Mouse (Mus musculus) forebrain, embryonic 16.5 days (tissue): Measurements from ENCODE around the gene Hjurp. TPM values are rescaled to one million over a fixed set of nuclear protein-coding genes. Genes with fewer than 3 reads are reported as not detected.

Experiments
- ATAC-seq: fragments of 200-750 bp; cut with Nextera tagmentation; 2 replicates; pipeline ENCODE4 v1.8.0; 2017; ENCODE audit warnings: mild to moderate bottlenecking, moderate library complexity
- H3K27ac ChIP-seq: fragments of 300-500 bp; sonication (generic); 2 replicates; pipeline ENCODE4 v1.5.1; 2014; ENCODE audit warnings: low read length, control low read depth
- H3K27me3 ChIP-seq: fragments of 300-500 bp; sonication (generic); replicated peaks from 2 replicates; pipeline ENCODE4 v1.6.1; 2014; ENCODE audit warnings: low read length; ENCODE audit not compliant: control insufficient read depth, insufficient read depth
- H3K36me3 ChIP-seq: fragments of 300-500 bp; sonication (generic); 2 replicates; pipeline ENCODE4 v1.6.1; 2014; ENCODE audit not compliant: control insufficient read depth, insufficient read depth
- H3K4me1 ChIP-seq: fragments of 300-500 bp; sonication (generic); replicated peaks from 2 replicates; pipeline ENCODE4 v1.6.1; 2014; ENCODE audit warnings: low read length; ENCODE audit not compliant: control insufficient read depth, insufficient read depth
- H3K4me2 ChIP-seq: fragments of 300-500 bp; sonication (generic); 2 replicates; pipeline ENCODE4 v1.6.1; 2014; ENCODE audit warnings: mild to moderate bottlenecking, low read length, control low read depth
- H3K4me3 ChIP-seq: fragments of 300-500 bp; sonication (generic); replicated peaks from 2 replicates; pipeline ENCODE4 v1.5.1; 2014; ENCODE audit warnings: mild to moderate bottlenecking, low read length, control low read depth
- H3K9ac ChIP-seq: fragments of 300-500 bp; sonication (generic); replicated peaks from 2 replicates; pipeline ENCODE4 v1.6.1; 2014; ENCODE audit warnings: low read depth, low read length, control low read depth
- H3K9me3 ChIP-seq: fragments of 300-500 bp; sonication (generic); 2 replicates; pipeline ENCODE4 v1.6.1; 2016; ENCODE audit warnings: low read length; ENCODE audit not compliant: control insufficient read depth
- WGBS: fragments of 180-500 bp; shearing (Covaris S2); extraction: QIAGEN DNeasy Blood & Tissue Kit; methylation state at CpG from one replicate; pipeline ENCODE4 v1.1.7; 2014; 5-methylcytosine and 5-hydroxymethylcytosine counted together
- polyA plus RNA-seq: library from polyadenylated mRNA; unstranded; fragments of >200 nt; fragmentation: Nextera tagmentation; extraction: Ambion mirVana; gene quantifications from 2 replicates; pipeline ENCODE4 v1.2.1, GENCODE M21; 2015

The Hjurp gene
- polyA plus RNA-seq, 1 experiment from 2014 or later = 121 TPM

GRCm38 (mm10) chr1:88231803-88232499 lies 45.5 kb downstream of the Hjurp start:
- Histone ChIP-seq H3K4me3 (no peak overlapping the region), H3K4me1 (no peaks in the 10 kb centered on the region), H3K27me3 (no peaks in the 10 kb centered on the region), H3K27ac (no peak overlapping the region), H3K36me3 (no peaks in the 10 kb centered on the region), H3K9ac (no peak overlapping the region), H3K9me3 (peaks cover 91% of the 10 kb centered on the region), H3K4me2 (no peak overlapping the region)
- WGBS = 68% methylated on average over 7 of the region's 7 CpGs
- no peak for ATAC-seq

DNA sequence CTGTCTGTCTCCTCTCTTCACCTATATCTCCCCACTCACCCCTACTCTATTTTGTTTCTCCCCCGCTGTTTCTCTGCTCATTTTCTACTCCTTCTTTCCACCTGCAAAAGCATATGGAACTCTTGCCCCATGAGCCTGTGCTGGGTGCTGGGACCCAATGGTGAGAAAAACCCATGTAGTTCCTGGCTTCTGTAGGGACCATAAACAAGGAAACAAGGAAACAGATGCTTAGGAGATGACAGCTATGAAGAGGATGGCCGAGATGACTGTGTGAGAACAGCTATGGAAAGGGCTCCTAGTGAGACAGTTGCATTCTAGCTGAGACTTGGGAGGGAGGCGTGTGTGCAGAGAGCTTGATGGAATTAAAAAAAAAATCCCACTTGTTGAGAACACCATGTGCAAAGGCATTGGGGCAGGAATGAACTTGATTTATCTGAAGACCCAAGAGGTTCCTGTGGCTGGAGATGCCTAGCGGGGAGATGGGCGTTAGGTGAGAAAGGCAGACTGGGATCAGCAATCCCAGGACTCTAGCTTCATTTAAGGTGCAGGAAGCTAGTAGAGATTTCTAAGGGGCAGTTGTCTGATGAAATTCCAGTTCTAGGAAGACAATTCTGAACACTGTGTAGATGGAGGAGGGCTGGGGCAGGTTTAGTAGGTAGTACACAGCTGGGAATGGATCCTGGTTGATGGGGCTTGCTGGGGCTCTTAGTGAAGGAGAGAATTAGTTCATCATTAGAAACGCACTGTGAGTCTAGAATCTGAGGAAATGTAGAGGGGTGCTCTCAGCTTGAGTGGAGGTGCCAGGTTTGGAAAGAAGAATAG lies 46.2 kb downstream of the Hjurp start:
- Histone ChIP-seq H3K4me2 (no peak overlapping the region), H3K27ac (no peak overlapping the region), H3K4me3 (no peak overlapping the region), H3K9ac (no peak overlapping the region), H3K27me3 (no peaks in the 10 kb centered on the region), H3K9me3 (peaks cover 94% of the 10 kb centered on the region), H3K4me1 (no peaks in the 10 kb centered on the region), H3K36me3 (no peaks in the 10 kb centered on the region)
- 76% methylated on average over 6 of the region's 6 CpGs for WGBS
- no peak for ATAC-seq

DNA sequence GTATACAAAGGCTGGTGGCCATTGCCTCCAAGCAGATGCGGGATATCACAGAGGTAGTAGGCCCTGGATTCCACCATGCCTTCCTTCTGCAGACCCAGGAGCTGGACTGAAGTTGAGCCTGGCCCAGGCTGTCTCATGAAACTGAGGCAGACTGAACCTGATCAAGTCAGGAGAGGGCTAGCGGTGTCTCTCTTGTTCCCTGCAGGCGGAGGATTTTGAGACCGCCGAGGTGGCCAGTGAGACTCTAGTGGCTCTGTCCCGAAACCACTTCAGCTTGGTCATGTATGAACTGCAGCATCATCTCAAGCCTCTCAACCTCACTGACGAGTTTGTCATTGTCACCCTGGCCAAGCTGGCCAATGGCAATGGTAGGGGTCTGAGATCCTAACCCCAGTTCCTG lies 47.0 kb downstream of the Hjurp start:
- ATAC-seq = no peak
- H3K9ac ChIP-seq = no peak overlapping the region
- no peaks in the 10 kb centered on the region for H3K27me3 ChIP-seq
- no peak overlapping the region for H3K4me2 ChIP-seq
- H3K36me3 ChIP-seq = no peaks in the 10 kb centered on the region
- H3K27ac ChIP-seq = no peak overlapping the region
- WGBS = 71% methylated on average over 7 of the region's 7 CpGs
- no peaks in the 10 kb centered on the region for H3K4me1 ChIP-seq
- H3K9me3 ChIP-seq = peaks cover 95% of the 10 kb centered on the region
- no peak overlapping the region for H3K4me3 ChIP-seq

GRCm38 (mm10) chr1:88229986-88230385 lies 47.4 kb downstream of the Hjurp start:
- 85% methylated on average over 5 of the region's 5 CpGs for WGBS
- H3K9me3 ChIP-seq = peaks cover 92% of the 10 kb centered on the region
- H3K4me2 ChIP-seq = no peak overlapping the region
- no peaks in the 10 kb centered on the region for H3K4me1 ChIP-seq
- H3K9ac ChIP-seq = no peak overlapping the region
- no peak overlapping the region for H3K27ac ChIP-seq
- no peaks in the 10 kb centered on the region for H3K27me3 ChIP-seq
- no peak overlapping the region for H3K4me3 ChIP-seq
- no peak for ATAC-seq
- H3K36me3 ChIP-seq = no peaks in the 10 kb centered on the region

DNA sequence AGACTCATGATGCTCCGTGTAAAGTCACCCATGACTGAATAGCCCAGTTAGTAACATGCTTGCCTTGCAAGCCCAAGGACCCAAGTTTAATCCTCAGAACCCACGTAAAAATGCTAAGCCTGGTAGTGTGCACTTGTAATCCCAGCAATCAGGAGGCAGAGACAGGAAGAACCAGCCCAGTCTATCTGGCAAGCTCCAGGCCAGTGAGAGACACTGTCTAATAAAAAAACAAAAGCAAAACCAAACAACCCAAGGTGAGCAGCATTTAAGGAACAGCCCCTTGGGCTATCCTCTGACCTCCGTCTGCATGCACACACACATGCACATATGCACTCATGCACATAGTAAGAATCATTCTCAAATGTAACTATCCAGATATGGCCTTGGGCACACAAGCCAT lies 47.9 kb downstream of the Hjurp start:
- H3K4me1 ChIP-seq = no peaks in the 10 kb centered on the region
- no peak overlapping the region for H3K9ac ChIP-seq
- H3K4me2 ChIP-seq = no peak overlapping the region
- WGBS = 80% methylated on average over 3 of the region's 3 CpGs
- H3K4me3 ChIP-seq = no peak overlapping the region
- H3K9me3 ChIP-seq = peaks cover 88% of the 10 kb centered on the region
- no peak for ATAC-seq
- no peaks in the 10 kb centered on the region for H3K36me3 ChIP-seq
- no peaks in the 10 kb centered on the region for H3K27me3 ChIP-seq
- H3K27ac ChIP-seq = no peak overlapping the region

DNA sequence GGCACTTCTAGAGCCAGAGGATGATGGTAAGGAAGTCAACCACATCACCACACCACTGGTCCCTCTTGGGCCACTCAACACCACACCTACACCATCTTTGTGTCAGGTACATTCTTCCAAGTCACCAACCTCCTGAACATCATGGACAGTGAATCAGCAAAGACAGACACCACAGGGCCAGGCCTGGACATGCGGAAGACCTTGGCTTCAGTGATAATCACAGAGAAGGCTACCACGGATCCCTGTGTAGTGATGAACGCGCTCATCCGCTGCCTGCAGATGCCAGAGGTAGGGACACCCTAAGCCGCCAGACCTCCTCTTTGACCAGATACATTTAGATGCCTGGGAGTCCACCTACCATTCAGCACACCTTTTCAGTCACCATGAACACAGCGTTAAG lies 49.3 kb downstream of the Hjurp start:
- H3K27ac ChIP-seq = no peak overlapping the region
- no peak overlapping the region for H3K4me2 ChIP-seq
- no peaks in the 10 kb centered on the region for H3K36me3 ChIP-seq
- 69% methylated on average over 7 of the region's 7 CpGs for WGBS
- ATAC-seq = no peak
- H3K4me1 ChIP-seq = no peaks in the 10 kb centered on the region
- H3K9me3 ChIP-seq = peaks cover 76% of the 10 kb centered on the region
- no peaks in the 10 kb centered on the region for H3K27me3 ChIP-seq
- no peak overlapping the region for H3K4me3 ChIP-seq
- no peak overlapping the region for H3K9ac ChIP-seq

- H3K4me3 ChIP-seq = no peak overlapping the region
- 61% methylated on average over 2 of the region's 2 CpGs for WGBS
- H3K27me3 ChIP-seq = no peaks in the 10 kb centered on the region
- H3K27ac ChIP-seq = no peak overlapping the region
- no peak overlapping the region for H3K4me2 ChIP-seq
- ATAC-seq = no peak
- no peaks in the 10 kb centered on the region for H3K4me1 ChIP-seq
- peaks cover 70% of the 10 kb centered on the region for H3K9me3 ChIP-seq
- H3K9ac ChIP-seq = no peak overlapping the region
- no peaks in the 10 kb centered on the region for H3K36me3 ChIP-seq
Observed at GRCm38 (mm10) chr1:88227482-88227881, 50.0 kb downstream of the Hjurp start.

DNA sequence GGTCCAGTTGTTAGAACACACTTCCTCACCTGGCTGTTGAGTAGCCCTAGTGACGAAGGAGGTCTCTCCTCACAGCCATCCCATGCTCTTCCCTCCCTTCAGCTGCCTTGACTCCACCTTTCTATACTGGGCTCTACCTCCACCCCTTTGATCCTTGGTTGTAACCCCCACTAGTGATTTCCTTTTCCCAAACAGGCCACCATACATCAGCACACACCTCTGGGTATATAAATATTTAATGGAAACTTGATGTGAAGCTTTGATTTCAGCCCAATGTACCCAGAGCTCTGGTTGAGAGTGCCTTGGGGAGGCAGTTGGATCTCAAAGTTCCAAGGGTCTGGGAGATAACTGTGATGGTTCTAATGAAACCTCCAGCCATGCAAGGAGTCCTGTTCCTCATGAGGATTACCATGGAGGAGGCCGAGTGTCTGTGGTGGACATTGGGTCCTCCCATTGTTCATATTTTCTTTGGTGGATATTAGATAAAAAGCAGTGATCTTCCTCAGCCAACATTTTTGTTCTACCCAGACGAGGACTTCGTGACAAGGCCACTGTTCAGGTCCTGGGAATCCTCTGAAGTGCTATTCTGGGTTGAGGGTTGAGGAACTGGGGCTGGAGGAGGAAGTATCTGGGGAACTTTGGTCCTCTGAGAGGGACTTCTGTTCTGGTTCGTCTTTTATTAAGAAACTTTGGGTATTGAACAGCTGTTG lies 50.6 kb downstream of the Hjurp start, which contains the start of gene Mroh2a:
Mroh2a (plus strand) TSS at position 317 of the 710 bp plus-strand sequence.
- no peaks in the 10 kb centered on the region for H3K36me3 ChIP-seq
- H3K9me3 ChIP-seq = peaks cover 66% of the 10 kb centered on the region
- H3K4me2 ChIP-seq = no peak within 1 kb of the TSS
- WGBS = 54% methylated on average over 5 of the region's 5 CpGs
- no peak within 1 kb of the TSS for H3K4me3 ChIP-seq
- no peak within 1 kb of the TSS for H3K27ac ChIP-seq
- ATAC-seq = no peak
- H3K27me3 ChIP-seq = no peaks in the 10 kb centered on the region
- no peaks in the 10 kb centered on the region for H3K4me1 ChIP-seq
- no peak within 1 kb of the TSS for H3K9ac ChIP-seq

- H3K27ac ChIP-seq = no peak overlapping the region
- H3K4me2 ChIP-seq = no peak overlapping the region
- H3K9ac ChIP-seq = no peak overlapping the region
- H3K27me3 ChIP-seq = no peaks in the 10 kb centered on the region
- H3K36me3 ChIP-seq = no peaks in the 10 kb centered on the region
- no peak for ATAC-seq
- no peak overlapping the region for H3K4me3 ChIP-seq
- H3K4me1 ChIP-seq = no peaks in the 10 kb centered on the region
- H3K9me3 ChIP-seq = peaks cover 56% of the 10 kb centered on the region
Observed at GRCm38 (mm10) chr1:88225741-88226140, 51.7 kb downstream of the Hjurp start.
